Mouse (Mus musculus) midbrain, embryonic 11.5 days (tissue): ENCODE results near the gene Qrich2. TPM values are rescaled to one million over a fixed set of nuclear protein-coding genes. Genes with fewer than 3 reads are reported as not detected.

Source experiments
- ATAC-seq: fragments of 200-750 bp; cut with Nextera tagmentation; 2 replicates; pipeline ENCODE4 v1.8.0; 2017; ENCODE audit warnings: moderate TSS enrichment, moderate library complexity; ENCODE audit not compliant: low FRiP score
- DNase-seq: peaks from one replicate; pipeline ENCODE4 v3.0.0; 2015; ENCODE audit warnings: low spot score; ENCODE audit errors: missing footprints
- H3K27ac ChIP-seq: fragments of 300-500 bp; sonication (generic); 2 replicates; pipeline ENCODE4 v1.5.1; 2014; ENCODE audit warnings: low read depth, low read length
- H3K27me3 ChIP-seq: fragments of 300-500 bp; sonication (generic); 2 replicates; pipeline ENCODE4 v1.6.1; 2014; ENCODE audit warnings: mild to moderate bottlenecking, low read length, moderate library complexity, mixed read lengths; ENCODE audit not compliant: control insufficient read depth, insufficient read depth
- H3K36me3 ChIP-seq: fragments of 300-500 bp; sonication (generic); 2 replicates; pipeline ENCODE4 v1.6.1; 2014; ENCODE audit warnings: mild to moderate bottlenecking, low read length, moderate library complexity, mixed read lengths; ENCODE audit not compliant: control insufficient read depth, insufficient read depth
- H3K4me1 ChIP-seq: fragments of 300-500 bp; sonication (generic); 2 replicates; pipeline ENCODE4 v1.6.1; 2014; ENCODE audit warnings: low read length; ENCODE audit not compliant: control insufficient read depth, insufficient read depth
- H3K4me2 ChIP-seq: fragments of 300-500 bp; sonication (generic); 2 replicates; pipeline ENCODE4 v1.6.1; 2014; ENCODE audit warnings: mild to moderate bottlenecking, moderate library complexity
- H3K4me3 ChIP-seq: fragments of 300-500 bp; sonication (generic); 2 replicates; pipeline ENCODE4 v1.5.1; 2014; ENCODE audit warnings: low read depth, low read length
- H3K9ac ChIP-seq: fragments of 300-500 bp; sonication (generic); 2 replicates; pipeline ENCODE4 v1.6.1; 2014; ENCODE audit warnings: low read length
- H3K9me3 ChIP-seq: fragments of 300-500 bp; sonication (generic); 2 replicates; pipeline ENCODE4 v1.6.1; 2016; ENCODE audit warnings: low read length; ENCODE audit not compliant: control insufficient read depth
- WGBS: fragments of 180-500 bp; shearing (Covaris S2); extraction: QIAGEN DNeasy Blood & Tissue Kit; methylation state at CpG from one replicate; pipeline ENCODE4 v1.1.7; 2014; 5-methylcytosine and 5-hydroxymethylcytosine counted together
- polyA plus RNA-seq: library from polyadenylated mRNA; unstranded; fragments of >200 nt; fragmentation: Nextera tagmentation; extraction: Ambion mirVana; gene quantifications from 2 replicates; pipeline ENCODE4 v1.2.1, GENCODE M21; 2014

Gene Qrich2
- polyA plus RNA-seq = 0.08 and 0.14 TPM in 2 replicates

DNA sequence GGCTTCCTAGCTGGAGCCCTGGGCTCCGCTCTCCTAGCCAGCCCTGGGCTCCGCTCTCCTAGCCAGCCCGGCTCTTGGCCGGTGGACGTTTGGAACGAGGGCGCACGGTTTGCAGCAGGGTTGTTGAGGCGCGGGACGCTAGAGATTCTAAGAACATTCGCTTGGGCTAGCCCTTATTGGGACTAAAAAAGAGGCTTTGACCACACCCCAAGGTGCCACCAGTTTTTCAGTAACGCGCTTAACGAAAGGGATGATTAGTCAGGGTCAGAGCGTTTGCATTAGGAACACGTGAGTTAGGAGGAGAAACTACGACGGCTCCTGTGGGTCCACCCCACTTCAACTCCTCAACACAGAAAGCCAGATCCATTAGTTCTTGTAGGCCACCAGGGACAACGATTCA, at the start of gene Qrich2:
Gene Qrich2 (minus strand): TSS at position 101 of the 400 bp plus-strand sequence.
- Histone ChIP-seq H3K27ac (no peak within 1 kb of the TSS), H3K4me2 (no peak within 1 kb of the TSS), H3K9ac (no peak within 1 kb of the TSS), H3K27me3 (no peaks in the 10 kb centered on the region), H3K4me3 (no peak within 1 kb of the TSS), H3K9me3 (no peaks in the 10 kb centered on the region), H3K36me3 (peaks cover 8% of the 10 kb centered on the region), H3K4me1 (no peaks in the 10 kb centered on the region)
- WGBS = 68% methylated on average over 20 of the region's 20 CpGs
- DNase-seq = no peak
- ATAC-seq = no peak

DNA sequence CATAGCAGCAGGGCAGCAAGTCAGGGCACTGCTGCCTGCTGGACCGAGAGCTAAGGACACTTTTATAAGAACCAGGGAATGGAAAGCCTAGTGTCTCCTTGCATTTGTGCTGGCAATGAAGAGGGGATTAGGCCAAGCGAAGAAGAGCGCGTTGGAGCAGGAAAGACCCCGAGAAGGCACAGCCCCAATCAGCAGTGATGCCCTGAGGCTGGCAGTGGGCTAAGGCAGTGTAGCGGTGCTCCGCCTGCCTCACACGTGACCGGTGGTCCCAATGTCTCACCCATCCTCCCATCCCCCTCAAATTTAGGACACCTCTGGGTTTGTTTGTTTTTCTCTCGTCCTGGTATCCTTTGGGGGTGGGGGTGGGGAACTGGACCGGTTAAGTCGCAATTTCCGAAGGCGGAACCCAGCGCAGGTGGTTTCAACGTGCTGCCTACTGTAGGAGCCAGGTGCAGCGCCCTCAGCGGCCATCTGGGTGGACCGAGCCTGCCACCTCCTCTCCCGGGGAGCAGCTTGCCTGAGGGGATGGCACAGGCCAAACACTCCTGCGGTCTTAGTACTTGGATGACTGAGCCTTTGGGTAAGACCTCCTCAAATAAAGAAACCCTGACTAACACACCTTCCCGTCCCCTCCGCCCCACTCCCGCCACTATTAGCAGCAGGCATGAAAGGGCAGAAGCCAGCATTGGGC, 49.4 kb upstream of the Qrich2 start:
- DNase-seq = no peak
- no peaks in the 10 kb centered on the region for H3K36me3 ChIP-seq
- no peak overlapping the region for H3K4me3 ChIP-seq
- H3K9me3 ChIP-seq = no peaks in the 10 kb centered on the region
- peak overlapping the region; percentile 24; the same call in 1 of the 2 replicates for H3K9ac ChIP-seq
- ATAC-seq = no peak
- H3K27me3 ChIP-seq = peaks cover 4% of the 10 kb centered on the region
- no peak overlapping the region for H3K27ac ChIP-seq
- peak overlapping the region; percentile 32 for H3K4me2 ChIP-seq
- 16% methylated on average over 24 of the region's 24 CpGs for WGBS
- no peaks in the 10 kb centered on the region for H3K4me1 ChIP-seq

DNA sequence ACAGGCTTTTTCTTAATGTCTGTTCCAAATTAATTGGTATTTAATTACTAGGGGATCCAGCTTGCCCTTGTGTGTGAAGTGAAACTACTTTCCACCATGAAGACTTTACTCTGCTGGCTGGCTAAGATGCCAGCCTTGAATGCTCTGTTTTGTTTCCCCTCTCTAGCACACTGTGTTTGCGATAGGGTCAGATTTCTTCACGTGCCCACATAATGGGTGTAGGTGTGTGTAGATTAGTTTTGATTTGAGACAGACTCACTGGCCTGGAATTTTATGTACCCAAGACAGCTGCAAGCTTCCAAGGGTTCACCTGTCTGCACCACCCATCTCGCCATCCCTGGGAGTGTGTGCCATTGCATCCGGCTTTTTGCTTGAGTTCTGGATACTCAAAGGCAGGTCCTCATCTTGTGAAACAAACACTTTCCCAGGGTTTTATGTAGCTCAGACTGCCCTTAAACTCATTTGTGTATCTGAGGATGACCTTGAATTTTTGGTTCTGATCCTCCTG, 47.5 kb upstream of the Qrich2 start:
- DNase-seq (no peak), ATAC-seq (no peak)
- no peak overlapping the region for H3K4me2 ChIP-seq
- 86% methylated on average over 4 of the region's 4 CpGs for WGBS
- H3K4me1 ChIP-seq = no peaks in the 10 kb centered on the region
- no peaks in the 10 kb centered on the region for H3K9me3 ChIP-seq
- no peak overlapping the region for H3K9ac ChIP-seq
- no peak overlapping the region for H3K4me3 ChIP-seq
- H3K27me3 ChIP-seq = peaks cover 4% of the 10 kb centered on the region
- H3K36me3 ChIP-seq = no peaks in the 10 kb centered on the region
- H3K27ac ChIP-seq = no peak overlapping the region

DNA sequence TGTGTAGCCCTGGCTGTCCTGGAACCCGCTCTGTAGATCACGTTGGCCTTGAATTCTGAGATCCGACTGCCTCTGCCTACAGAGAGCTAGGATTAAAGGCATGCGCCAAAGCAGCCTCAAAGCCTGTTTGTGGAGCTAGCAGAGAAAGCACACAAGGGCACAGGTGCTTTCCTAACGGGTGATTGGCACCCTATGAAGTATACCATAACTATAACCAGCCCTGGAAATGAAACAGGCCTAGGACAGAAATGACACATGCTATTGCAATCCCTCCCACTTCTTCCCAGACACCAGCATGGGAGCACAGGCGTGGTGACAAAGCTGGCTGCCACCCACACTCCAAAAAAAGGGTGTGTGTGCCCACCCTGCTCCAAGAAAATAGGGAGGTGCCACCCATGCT, 46.9 kb upstream of the Qrich2 start:
- no peak overlapping the region for H3K9ac ChIP-seq
- no peaks in the 10 kb centered on the region for H3K9me3 ChIP-seq
- H3K4me3 ChIP-seq = no peak overlapping the region
- DNase-seq = no peak
- 81% methylated on average over 6 of the region's 6 CpGs for WGBS
- no peaks in the 10 kb centered on the region for H3K4me1 ChIP-seq
- H3K27ac ChIP-seq = no peak overlapping the region
- no peak for ATAC-seq
- H3K36me3 ChIP-seq = no peaks in the 10 kb centered on the region
- H3K27me3 ChIP-seq = peaks cover 4% of the 10 kb centered on the region
- H3K4me2 ChIP-seq = no peak overlapping the region

DNA sequence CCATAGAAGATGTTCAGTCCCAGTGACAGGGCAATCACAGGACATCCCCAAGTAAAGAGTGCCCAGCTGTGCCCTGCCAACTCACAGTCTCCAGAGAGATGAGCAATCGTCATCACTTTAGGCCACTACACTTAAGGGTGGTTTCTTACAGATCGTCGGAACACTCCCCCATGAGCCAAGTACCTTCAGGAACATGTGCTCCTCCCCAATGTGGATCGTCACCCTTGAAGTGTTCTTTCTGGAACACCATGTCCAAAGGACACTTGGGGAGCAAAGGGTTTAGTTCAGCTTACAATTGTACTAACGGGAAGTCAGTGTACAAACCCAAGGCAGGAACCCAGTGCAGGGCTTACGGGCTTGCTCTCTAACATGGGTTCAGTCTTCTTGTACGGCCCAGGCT, 46.1 kb upstream of the Qrich2 start:
- Histone ChIP-seq H3K4me3 (no peak overlapping the region), H3K27me3 (peaks cover 4% of the 10 kb centered on the region), H3K27ac (no peak overlapping the region), H3K4me1 (no peaks in the 10 kb centered on the region), H3K9me3 (no peaks in the 10 kb centered on the region), H3K4me2 (no peak overlapping the region), H3K36me3 (no peaks in the 10 kb centered on the region), H3K9ac (no peak overlapping the region)
- no peak for ATAC-seq
- no peak for DNase-seq
- 94% methylated on average over 7 of the region's 7 CpGs for WGBS

DNA sequence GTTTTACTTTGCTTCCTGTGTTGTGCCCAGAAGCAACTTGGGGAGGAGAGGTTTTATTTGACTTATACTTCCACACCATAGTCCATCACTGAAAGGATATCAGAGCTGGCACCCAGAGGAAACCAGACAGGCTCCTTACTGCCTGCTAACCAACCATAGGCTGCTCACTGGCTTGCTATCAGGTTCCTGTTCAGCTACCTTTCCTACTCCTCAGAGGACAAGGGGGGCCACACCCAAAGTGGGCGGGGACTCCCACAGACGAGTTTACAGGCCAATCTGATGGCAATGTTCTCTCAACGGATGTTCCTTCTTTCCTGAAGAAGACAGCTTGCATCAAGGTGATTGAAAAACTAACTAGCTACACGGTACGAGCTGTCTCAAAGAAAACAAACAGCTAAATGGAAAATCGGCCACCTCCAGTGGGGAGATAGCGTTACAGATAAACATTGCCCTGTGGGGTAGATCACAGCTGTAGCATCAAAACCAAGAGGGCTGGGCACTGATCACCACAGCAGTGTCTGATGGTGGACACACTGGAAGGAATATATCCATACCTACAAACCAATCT, 45.3 kb upstream of the Qrich2 start:
- Histone ChIP-seq H3K36me3 (no peaks in the 10 kb centered on the region), H3K9ac (no peak overlapping the region), H3K9me3 (no peaks in the 10 kb centered on the region), H3K4me1 (no peaks in the 10 kb centered on the region), H3K27ac (no peak overlapping the region), H3K4me2 (no peak overlapping the region), H3K4me3 (no peak overlapping the region), H3K27me3 (peaks cover 4% of the 10 kb centered on the region)
- no peak for DNase-seq
- 70% methylated on average over 7 of the region's 7 CpGs for WGBS
- ATAC-seq = no peak

DNA sequence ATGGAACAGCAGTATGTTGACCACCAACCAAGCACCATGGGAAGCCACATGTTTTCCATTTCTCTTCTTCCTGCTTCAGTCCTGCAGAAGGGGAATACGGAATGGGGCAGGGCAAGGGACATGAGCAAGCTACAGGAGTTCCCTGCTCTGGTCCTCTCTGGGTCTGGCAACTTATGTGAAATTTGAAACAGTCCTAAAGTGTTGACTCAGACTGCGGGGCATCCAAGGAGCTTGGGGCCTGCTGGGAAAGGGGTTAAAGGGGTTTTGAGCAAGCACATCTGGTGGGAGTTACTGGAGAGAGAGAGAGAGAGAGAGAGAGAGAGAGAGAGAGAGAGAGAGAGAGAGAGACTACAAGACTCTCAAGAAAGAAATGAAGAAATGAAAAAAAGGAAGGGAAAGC, 42.6 kb upstream of the Qrich2 start:
- no peaks in the 10 kb centered on the region for H3K36me3 ChIP-seq
- DNase-seq (peak; percentile 69), ATAC-seq (no peak)
- no peak overlapping the region for H3K4me3 ChIP-seq
- no peak overlapping the region for H3K27ac ChIP-seq
- H3K27me3 ChIP-seq = no peaks in the 10 kb centered on the region
- 63% methylated on average over 2 of the region's 2 CpGs for WGBS
- no peak overlapping the region for H3K9ac ChIP-seq
- H3K4me2 ChIP-seq = no peak overlapping the region
- H3K9me3 ChIP-seq = no peaks in the 10 kb centered on the region
- no peaks in the 10 kb centered on the region for H3K4me1 ChIP-seq

DNA sequence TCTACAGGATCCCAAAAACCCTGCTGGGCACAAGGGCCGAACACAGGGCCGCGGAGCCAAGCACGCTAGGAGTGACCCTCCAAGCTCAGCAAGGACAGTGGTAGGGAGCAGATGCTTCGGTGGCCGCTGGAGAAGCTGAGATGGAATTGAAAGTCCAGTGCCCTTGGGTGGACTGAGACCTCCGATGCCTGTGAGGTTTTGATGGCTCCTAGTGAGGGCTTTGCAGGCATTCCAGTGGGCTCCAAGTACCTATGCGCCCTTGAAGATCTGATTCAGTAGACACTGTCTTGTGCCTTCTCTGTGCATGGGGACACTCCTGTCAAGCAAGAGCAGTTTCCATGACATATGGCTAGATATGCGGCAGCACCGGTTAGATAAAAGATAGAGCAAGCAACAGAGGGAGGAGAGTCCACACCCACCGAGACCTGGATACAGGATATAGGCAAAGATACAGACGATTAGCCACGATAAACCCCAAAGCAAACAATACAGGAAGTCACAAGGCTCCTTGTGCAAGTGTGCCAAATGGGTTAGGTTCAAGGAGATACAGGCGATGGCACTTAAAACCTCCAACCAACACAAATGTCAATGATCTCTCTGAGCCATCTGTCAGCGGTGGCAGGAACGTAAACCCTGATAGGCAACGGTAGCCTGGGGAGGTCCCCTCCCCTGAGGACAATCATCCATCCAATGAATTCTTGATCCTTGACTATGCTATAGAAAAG, 40.3 kb upstream of the Qrich2 start:
- Histone ChIP-seq H3K27me3 (no peaks in the 10 kb centered on the region), H3K27ac (no peak overlapping the region), H3K4me2 (no peak overlapping the region), H3K9me3 (no peaks in the 10 kb centered on the region), H3K36me3 (no peaks in the 10 kb centered on the region), H3K4me3 (no peak overlapping the region), H3K9ac (no peak overlapping the region), H3K4me1 (no peaks in the 10 kb centered on the region)
- DNase-seq (peak; percentile 77), ATAC-seq (no peak)
- whole genome bisulfite sequencing = 81% methylated on average over 17 of the region's 17 CpGs

DNA sequence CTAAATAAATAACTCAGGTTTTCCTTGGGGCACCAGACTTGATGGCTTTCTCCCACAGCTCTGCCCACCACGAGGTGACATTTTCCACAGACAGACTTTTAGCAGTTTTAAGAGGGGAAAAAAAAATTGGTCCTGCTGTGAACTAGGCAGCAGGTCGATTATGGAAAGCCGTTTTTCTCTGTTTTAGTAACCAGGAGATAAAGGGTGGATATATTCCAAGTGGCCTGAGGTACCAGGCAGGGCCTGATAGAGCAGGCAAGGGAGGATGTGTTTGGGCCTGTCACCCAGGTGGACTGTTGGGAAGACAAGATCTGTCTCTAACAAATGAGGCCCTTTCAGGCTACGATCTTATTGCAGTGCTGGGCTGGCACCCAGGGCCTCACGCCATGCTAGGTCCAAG, 39.5 kb upstream of the Qrich2 start:
- Histone ChIP-seq H3K4me3 (no peak overlapping the region), H3K4me1 (no peaks in the 10 kb centered on the region), H3K27me3 (no peaks in the 10 kb centered on the region), H3K9ac (no peak overlapping the region), H3K27ac (no peak overlapping the region), H3K4me2 (no peak overlapping the region), H3K9me3 (no peaks in the 10 kb centered on the region), H3K36me3 (no peaks in the 10 kb centered on the region)
- no peak for ATAC-seq
- 75% methylated on average over 5 of the region's 5 CpGs for WGBS
- DNase-seq = peak; percentile 47
